Mouse (Mus musculus): Measurements from ENCODE around the gene Hist1h4a. TPM values are rescaled to one million over a fixed set of nuclear protein-coding genes. Genes with fewer than 3 reads are reported as not detected.

Hist1h4a gene
- polyA plus RNA-seq, 1 experiment from 2014 or later = 0.43 TPM

DNA sequence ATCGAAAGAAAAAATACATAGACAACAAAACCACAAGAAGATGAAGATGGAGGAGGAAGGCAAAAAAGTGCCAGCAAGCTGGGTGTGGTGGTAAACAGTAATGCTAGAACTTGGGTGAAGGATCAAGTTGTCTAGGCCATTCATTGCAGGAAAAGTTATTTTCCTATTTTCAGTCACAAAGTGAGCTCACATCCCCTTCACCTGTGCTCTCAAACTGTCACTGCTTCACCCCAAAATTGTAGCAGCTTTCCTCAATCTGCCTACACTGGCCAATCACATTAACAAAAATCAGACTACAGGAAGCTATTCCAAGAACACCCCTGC, 1.2 kb downstream of the Hist1h4a start:
- H3K4me2 ChIP-seq (replicated peaks; ENCODE audit: low read depth) = no peak overlapping the region; the same call in 1 of the 2 replicates
- no peak overlapping the region for H3K4me3 ChIP-seq (ENCODE audit: low read depth, low read length)
- no peaks in the 10 kb centered on the region for H3K9me3 ChIP-seq (ENCODE audit: control insufficient read depth)
- H3K9ac ChIP-seq (ENCODE audit: low read depth, low read length) = no peak overlapping the region
- H3K36me3 ChIP-seq (ENCODE audit: control insufficient read depth, insufficient read depth) = no peaks in the 10 kb centered on the region
- 77% methylated on average over 1 of the region's 1 CpGs for WGBS
- H3K4me1 ChIP-seq (replicated peaks; ENCODE audit: control insufficient read depth, insufficient read depth, low read length) = peaks cover 12% of the 10 kb centered on the region
- H3K27me3 ChIP-seq (replicated peaks; ENCODE audit: control insufficient read depth, insufficient read depth, low read length) = no peaks in the 10 kb centered on the region
- no peak overlapping the region for H3K27ac ChIP-seq (ENCODE audit: low read depth, low read length)
- no peak for ATAC-seq
- TF ChIP-seq CTCF (IDR thresholded peaks at IDR 0.05; ENCODE audit: low read depth) = no peak

GRCm38 (mm10) chr13:23759251-23759771, 1.7 kb downstream of the Hist1h4a start:
- 82% methylated on average over 3 of the region's 3 CpGs for WGBS
- no peak for ATAC-seq
- Histone ChIP-seq H3K27me3 (replicated peaks; ENCODE audit: control insufficient read depth, insufficient read depth, low read length) (no peaks in the 10 kb centered on the region), H3K4me2 (replicated peaks; ENCODE audit: low read depth) (no peak overlapping the region), H3K4me3 (ENCODE audit: low read depth, low read length) (no peak overlapping the region), H3K36me3 (ENCODE audit: control insufficient read depth, insufficient read depth) (no peaks in the 10 kb centered on the region), H3K9ac (ENCODE audit: low read depth, low read length) (no peak overlapping the region), H3K9me3 (ENCODE audit: control insufficient read depth) (no peaks in the 10 kb centered on the region), H3K27ac (ENCODE audit: low read depth, low read length) (no peak overlapping the region), H3K4me1 (replicated peaks; ENCODE audit: control insufficient read depth, insufficient read depth, low read length) (peaks cover 10% of the 10 kb centered on the region)
- no peak for TF ChIP-seq CTCF (IDR thresholded peaks at IDR 0.05; ENCODE audit: low read depth)

GRCm38 (mm10) chr13:23757921-23758320, 3.1 kb downstream of the Hist1h4a start:
- Histone ChIP-seq H3K27ac (ENCODE audit: low read depth, low read length) (no peak overlapping the region), H3K4me3 (ENCODE audit: low read depth, low read length) (no peak overlapping the region)

GRCm38 (mm10) chr13:23757211-23757773, 3.7 kb downstream of the Hist1h4a start:
- Histone ChIP-seq H3K4me1 (replicated peaks; ENCODE audit: control insufficient read depth, insufficient read depth, low read length) (peaks cover 5% of the 10 kb centered on the region; the same call in 1 of the 2 replicates), H3K36me3 (ENCODE audit: control insufficient read depth, insufficient read depth) (no peaks in the 10 kb centered on the region), H3K27me3 (replicated peaks; ENCODE audit: control insufficient read depth, insufficient read depth, low read length) (no peaks in the 10 kb centered on the region), H3K9ac (ENCODE audit: low read depth, low read length) (0 out of 2 replicates have a peak overlapping the region, but pooled peaks have one; percentile 17), H3K9me3 (ENCODE audit: control insufficient read depth) (no peaks in the 10 kb centered on the region), H3K4me3 (ENCODE audit: low read depth, low read length) (peak overlapping the region; percentile 36), H3K4me2 (replicated peaks; ENCODE audit: low read depth) (peak overlapping the region; percentile 66), H3K27ac (ENCODE audit: low read depth, low read length) (peak overlapping the region; percentile 74)
- peak; percentile 23 for ATAC-seq
- WGBS = under 1% methylated on average over 15 of the region's 23 CpGs
- TF ChIP-seq CTCF (IDR thresholded peaks at IDR 0.05; ENCODE audit: low read depth) = no peak

More at GRCm38 (mm10) chr13:23757921-23758320, 3.1 kb downstream of the Hist1h4a start:
- H3K4me2 ChIP-seq (replicated peaks; ENCODE audit: low read depth) = peak overlapping the region; percentile 66; the same call in 1 of the 2 replicates
- no peaks in the 10 kb centered on the region for H3K9me3 ChIP-seq (ENCODE audit: control insufficient read depth)
- no peak overlapping the region for H3K9ac ChIP-seq (ENCODE audit: low read depth, low read length)
- 41% methylated on average over 3 of the region's 3 CpGs for WGBS
- no peak for TF ChIP-seq CTCF (IDR thresholded peaks at IDR 0.05; ENCODE audit: low read depth)
- H3K4me1 ChIP-seq (replicated peaks; ENCODE audit: control insufficient read depth, insufficient read depth, low read length) = peaks cover 5% of the 10 kb centered on the region; the same call in 1 of the 2 replicates
- no peak for ATAC-seq
- H3K36me3 ChIP-seq (ENCODE audit: control insufficient read depth, insufficient read depth) = no peaks in the 10 kb centered on the region
- H3K27me3 ChIP-seq (replicated peaks; ENCODE audit: control insufficient read depth, insufficient read depth, low read length) = no peaks in the 10 kb centered on the region

- H3K36me3 ChIP-seq (ENCODE audit: control insufficient read depth, insufficient read depth) = no peaks in the 10 kb centered on the region
- peaks cover 5% of the 10 kb centered on the region; the same call in 1 of the 2 replicates for H3K4me1 ChIP-seq (replicated peaks; ENCODE audit: control insufficient read depth, insufficient read depth, low read length)
- H3K27ac ChIP-seq (ENCODE audit: low read depth, low read length) = peak within 1 kb of the TSS; percentile 74
- H3K27me3 ChIP-seq (replicated peaks; ENCODE audit: control insufficient read depth, insufficient read depth, low read length) = no peaks in the 10 kb centered on the region
- peak within 1 kb of the TSS; percentile 36 for H3K4me3 ChIP-seq (ENCODE audit: low read depth, low read length)
- ATAC-seq = peak; percentile 71
- H3K9ac ChIP-seq (ENCODE audit: low read depth, low read length) = 0 out of 2 replicates have a peak within 1 kb of the TSS, but pooled peaks have one; percentile 17
- peak within 1 kb of the TSS; percentile 66 for H3K4me2 ChIP-seq (replicated peaks; ENCODE audit: low read depth)
- H3K9me3 ChIP-seq (ENCODE audit: control insufficient read depth) = no peaks in the 10 kb centered on the region
- under 1% methylated on average over 15 of the region's 22 CpGs for WGBS
- no peak; the same call in 1 of the 2 replicates for TF ChIP-seq CTCF (IDR thresholded peaks at IDR 0.05; ENCODE audit: low read depth)
Observed at GRCm38 (mm10) chr13:23756790-23757189, 4.2 kb downstream of the Hist1h4a start, which contains the start of gene Hist1h4b. Gene Hist1h4b (plus strand): TSS chr13:23757013.

DNA sequence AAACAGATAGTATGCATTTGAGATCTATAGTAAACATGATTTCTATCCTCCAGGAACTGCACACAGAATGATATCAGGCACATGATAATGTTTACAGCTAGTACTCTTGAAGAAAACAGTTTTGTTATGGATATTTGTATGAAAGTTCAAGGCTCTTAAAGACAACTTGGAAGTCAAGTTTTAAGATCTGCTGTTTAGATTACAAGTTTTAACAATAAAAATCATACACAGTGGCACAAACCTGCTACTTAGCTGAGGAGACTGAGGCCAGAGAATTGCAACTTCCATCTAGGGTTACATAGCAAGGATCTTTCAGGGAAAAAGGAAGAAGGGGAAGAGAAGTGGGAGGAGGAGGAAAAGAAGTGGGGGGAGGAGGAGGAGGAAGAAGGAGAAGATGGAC, 6.0 kb downstream of the Hist1h4a start:
- H3K9ac ChIP-seq (ENCODE audit: low read depth, low read length) = no peak overlapping the region
- no peak overlapping the region for H3K27ac ChIP-seq (ENCODE audit: low read depth, low read length)
- no peak overlapping the region for H3K4me2 ChIP-seq (replicated peaks; ENCODE audit: low read depth)
- H3K9me3 ChIP-seq (ENCODE audit: control insufficient read depth) = no peaks in the 10 kb centered on the region
- no peak overlapping the region for H3K4me3 ChIP-seq (ENCODE audit: low read depth, low read length)
- no peak for TF ChIP-seq CTCF (IDR thresholded peaks at IDR 0.05; ENCODE audit: low read depth)
- H3K27me3 ChIP-seq (replicated peaks; ENCODE audit: control insufficient read depth, insufficient read depth, low read length) = no peaks in the 10 kb centered on the region
- no peaks in the 10 kb centered on the region for H3K36me3 ChIP-seq (ENCODE audit: control insufficient read depth, insufficient read depth)
- no peak for ATAC-seq
- no peaks in the 10 kb centered on the region for H3K4me1 ChIP-seq (replicated peaks; ENCODE audit: control insufficient read depth, insufficient read depth, low read length)

All from intestine, postnatal 0 days (tissue).